Mouse (Mus musculus): ENCODE measurements at regions not wholly inside any gene's neighbourhood (a gene's known extent, or its start where the extent isn't known, plus 50 kb on each side); places are given as distances from the start of the nearest gene placed in this dataset.

GRCm38 (mm10) chr3:40320319-40320718 is 210.8 kb upstream of the Intu start:
- TF ChIP-seq CTCF (IDR thresholded peaks at IDR 0.05; ENCODE audit: low read depth, low read length), result no peak
- no peak for TF ChIP-seq POLR2A (IDR thresholded peaks at IDR 0.05; ENCODE audit: borderline replicate concordance, low read depth, low read length)
